Mouse (Mus musculus) ES-Bruce4 (cell line): ENCODE data around the gene Slc25a47. TPM values are rescaled to one million over a fixed set of nuclear protein-coding genes. Genes with fewer than 3 reads are reported as not detected.

Experiments
- H3K27ac ChIP-seq: 2 replicates; pipeline ENCODE4 v1.5.1; 2012; ENCODE audit warnings: low read length, inconsistent platforms; ENCODE audit not compliant: insufficient read depth
- H3K27me3 ChIP-seq: 2 replicates; pipeline ENCODE4 v1.6.1; 2012; ENCODE audit warnings: mild to moderate bottlenecking, low read length, inconsistent platforms; ENCODE audit not compliant: control insufficient read depth, poor library complexity, insufficient read depth, severe bottlenecking
- H3K36me3 ChIP-seq: 2 replicates; pipeline ENCODE4 v1.6.1; 2012; ENCODE audit warnings: inconsistent platforms, mild to moderate bottlenecking, low read length, moderate library complexity; ENCODE audit not compliant: control insufficient read depth, poor library complexity, insufficient read depth, severe bottlenecking
- H3K4me1 ChIP-seq: one replicate; pipeline ENCODE4 v1.8.1; 2011; ENCODE audit warnings: low read length; ENCODE audit not compliant: control insufficient read depth, insufficient read depth
- H3K4me3 ChIP-seq: 2 replicates; pipeline ENCODE4 v1.5.1; 2011; ENCODE audit warnings: low read depth, mild to moderate bottlenecking, low read length
- H3K9ac ChIP-seq: 2 replicates; pipeline ENCODE4 v1.6.1; 2012; ENCODE audit warnings: low read depth, mild to moderate bottlenecking, inconsistent platforms; ENCODE audit not compliant: poor library complexity, severe bottlenecking
- H3K9me3 ChIP-seq: replicated peaks from 2 replicates; pipeline ENCODE4 v1.6.1; 2012; ENCODE audit warnings: mild to moderate bottlenecking, low read length, inconsistent platforms; ENCODE audit not compliant: control insufficient read depth, poor library complexity, insufficient read depth, severe bottlenecking
- CTCF ChIP-seq: IDR thresholded peaks from one replicate; pipeline ENCODE4 v1.8.1; 2011; ENCODE audit warnings: low read depth, low read length
- EP300 ChIP-seq: IDR thresholded peaks from 2 replicates; pipeline ENCODE4 v1.6.1; 2011; ENCODE audit warnings: low read depth, low read length; ENCODE audit not compliant: insufficient read depth
- POLR2A ChIP-seq: IDR thresholded peaks from one replicate; pipeline ENCODE4 v1.8.1; 2011; ENCODE audit warnings: low read length; ENCODE audit not compliant: insufficient read depth
- polyA plus RNA-seq: library from polyadenylated mRNA; stranded (reverse); fragments of >200 nt; gene quantifications from 2 replicates; pipeline ENCODE4 v1.2.4, GENCODE M21; 2011; ENCODE audit warnings: low read depth; ENCODE audit not compliant: missing spikeins, insufficient read depth, insufficient read length

The Slc25a47 gene
- polyA plus RNA-seq, 1 experiment, result 3.6 TPM

DNA sequence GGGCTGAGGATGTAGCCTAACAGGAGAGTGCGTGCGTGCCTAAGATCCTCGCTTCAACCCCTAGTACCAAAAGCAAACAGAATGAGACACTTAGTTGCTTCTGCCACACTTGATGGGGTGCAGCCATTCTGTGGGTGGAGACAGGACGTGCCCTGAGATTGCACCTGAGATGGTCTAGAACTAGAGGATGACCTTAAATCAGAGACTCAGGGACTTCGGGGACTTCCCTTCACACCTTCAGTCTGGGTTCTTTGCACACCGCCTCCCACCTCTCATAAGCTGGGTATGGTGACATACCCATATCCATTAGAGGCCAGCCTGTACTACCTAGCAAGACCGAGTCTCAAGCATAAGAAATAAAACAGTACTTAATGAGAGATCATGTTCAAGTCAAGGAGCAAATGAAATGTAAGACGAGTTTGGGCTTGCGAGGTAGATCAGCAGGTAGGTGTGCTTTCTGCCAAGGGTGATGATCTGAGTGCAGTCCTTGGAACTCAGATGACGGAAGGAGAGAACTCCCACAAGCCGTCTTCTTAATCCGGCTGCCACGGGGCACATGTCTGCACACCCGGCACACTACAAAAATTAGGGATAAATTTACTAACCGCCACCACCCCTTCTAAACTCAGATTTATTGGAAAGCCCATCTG lies 11.5 kb upstream of the Slc25a47 start:
- H3K27me3 ChIP-seq, result no peaks in the 10 kb centered on the region
- H3K9ac ChIP-seq, result no peak overlapping the region
- TF ChIP-seq POLR2A (no peak), CTCF (no peak), EP300 (no peak)
- no peaks in the 10 kb centered on the region for H3K4me1 ChIP-seq
- H3K27ac ChIP-seq, result no peak overlapping the region
- H3K9me3 ChIP-seq, result no peaks in the 10 kb centered on the region
- no peaks in the 10 kb centered on the region for H3K36me3 ChIP-seq
- H3K4me3 ChIP-seq, result no peak overlapping the region

DNA sequence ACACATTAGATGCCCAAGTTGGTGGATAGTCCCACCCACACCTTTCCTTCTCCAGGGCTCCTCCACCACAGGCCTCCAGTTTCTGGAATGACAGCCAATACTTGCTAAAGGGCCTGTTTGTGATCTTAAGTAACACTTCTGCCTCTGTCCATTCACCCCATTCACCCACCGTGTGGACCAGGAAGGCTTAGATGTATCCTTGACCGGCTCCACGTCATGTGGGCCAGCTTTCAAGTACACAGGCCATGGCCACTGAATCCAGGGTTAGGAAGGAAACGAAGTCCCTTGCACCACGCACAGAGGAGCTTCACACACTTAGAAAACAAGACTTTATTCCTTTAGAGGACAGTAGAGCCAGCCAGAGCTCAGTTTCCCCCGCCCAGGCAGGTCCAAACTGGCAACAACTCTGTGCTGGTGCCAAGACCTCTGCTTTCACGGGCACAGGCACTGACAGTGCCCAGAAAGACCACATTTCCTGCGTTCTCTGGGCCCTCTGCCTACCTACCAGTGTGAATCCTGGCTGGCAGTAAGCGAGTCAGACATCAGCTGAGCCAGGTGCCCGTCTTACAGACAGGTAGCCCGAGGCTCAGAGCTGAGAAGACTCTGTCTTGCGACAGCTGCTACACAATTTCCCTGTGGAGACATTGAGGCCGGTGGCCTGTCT lies 10.2 kb upstream of the Slc25a47 start:
- no peak overlapping the region for H3K27ac ChIP-seq
- H3K36me3 ChIP-seq, result no peaks in the 10 kb centered on the region
- H3K9me3 ChIP-seq, result no peaks in the 10 kb centered on the region
- no peak overlapping the region for H3K4me3 ChIP-seq
- no peaks in the 10 kb centered on the region for H3K4me1 ChIP-seq
- TF ChIP-seq POLR2A (no peak), EP300 (no peak), CTCF (no peak)
- no peaks in the 10 kb centered on the region for H3K27me3 ChIP-seq
- no peak overlapping the region for H3K9ac ChIP-seq

DNA sequence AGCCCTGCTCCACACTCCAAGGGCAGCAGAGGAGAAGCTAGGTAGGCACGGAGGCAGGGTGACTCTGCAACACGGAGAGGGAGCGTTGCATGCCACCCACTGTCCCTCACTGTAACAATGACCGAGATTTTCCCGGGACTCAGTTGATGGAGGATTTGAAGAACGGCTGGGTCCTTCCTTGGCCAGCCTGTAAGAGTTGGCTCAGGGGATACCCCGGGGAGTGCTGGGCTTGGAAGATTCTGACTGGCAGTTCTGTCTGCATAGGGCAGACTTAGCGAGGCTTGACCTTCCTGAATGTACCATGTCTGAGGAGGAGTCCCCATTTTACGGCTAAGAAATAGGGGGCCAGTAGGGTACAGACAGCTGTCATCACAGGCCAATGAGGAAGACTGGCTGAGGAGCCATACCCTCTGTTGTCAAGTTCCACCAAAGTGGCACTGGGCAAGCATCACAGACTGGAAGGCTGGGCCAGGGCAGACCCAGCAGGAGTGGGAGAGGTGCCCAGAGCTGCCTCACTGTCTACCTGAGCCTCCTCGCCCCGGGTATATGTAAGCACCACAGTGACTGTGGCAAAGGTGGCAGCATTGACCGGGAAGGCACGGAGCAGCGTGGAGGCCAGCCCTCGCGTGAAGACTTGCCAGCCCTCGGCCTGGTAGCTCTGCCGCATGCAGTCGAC lies 9.4 kb upstream of the Slc25a47 start:
- no peak for TF ChIP-seq CTCF
- no peak for TF ChIP-seq EP300
- TF ChIP-seq POLR2A, result no peak
- H3K9ac ChIP-seq, result no peak overlapping the region
- H3K27me3 ChIP-seq, result no peaks in the 10 kb centered on the region
- H3K27ac ChIP-seq, result no peak overlapping the region
- no peaks in the 10 kb centered on the region for H3K36me3 ChIP-seq
- no peaks in the 10 kb centered on the region for H3K9me3 ChIP-seq
- no peaks in the 10 kb centered on the region for H3K4me1 ChIP-seq
- no peak overlapping the region for H3K4me3 ChIP-seq

DNA sequence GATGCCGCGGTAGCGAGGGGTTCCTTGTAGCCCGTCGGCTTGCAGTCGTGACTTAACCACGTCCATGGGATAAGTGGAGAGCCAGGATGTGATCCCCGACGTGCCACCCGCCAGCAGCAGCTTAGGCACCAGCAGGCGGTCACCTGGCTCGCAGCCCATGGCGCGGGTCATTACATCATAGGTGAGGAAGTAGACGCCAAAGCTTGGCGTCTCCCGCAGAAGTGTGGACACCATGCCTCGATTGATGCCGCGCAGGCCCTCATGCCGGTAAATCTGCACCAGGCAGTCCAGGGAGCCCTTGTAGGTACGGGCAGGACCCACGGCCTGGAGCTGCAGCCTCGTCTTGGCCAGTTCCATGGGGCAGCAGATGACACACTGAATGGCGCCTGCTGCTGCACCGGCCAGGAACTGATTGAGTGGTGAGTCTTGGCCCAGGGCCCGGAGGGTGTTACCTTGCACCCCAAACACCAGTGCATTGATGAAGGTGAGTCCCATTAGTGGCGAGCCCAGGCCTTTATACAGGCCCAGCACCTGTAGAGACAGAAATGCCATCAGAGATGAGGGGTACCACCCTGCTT lies 8.8 kb upstream of the Slc25a47 start:
- Histone ChIP-seq H3K27me3 (no peaks in the 10 kb centered on the region), H3K9ac (no peak overlapping the region), H3K4me3 (no peak overlapping the region; the same call in 1 of the 2 replicates), H3K4me1 (no peaks in the 10 kb centered on the region), H3K36me3 (no peaks in the 10 kb centered on the region), H3K9me3 (no peaks in the 10 kb centered on the region), H3K27ac (no peak overlapping the region)
- TF ChIP-seq EP300, result no peak
- TF ChIP-seq POLR2A, result no peak
- TF ChIP-seq CTCF, result no peak

DNA sequence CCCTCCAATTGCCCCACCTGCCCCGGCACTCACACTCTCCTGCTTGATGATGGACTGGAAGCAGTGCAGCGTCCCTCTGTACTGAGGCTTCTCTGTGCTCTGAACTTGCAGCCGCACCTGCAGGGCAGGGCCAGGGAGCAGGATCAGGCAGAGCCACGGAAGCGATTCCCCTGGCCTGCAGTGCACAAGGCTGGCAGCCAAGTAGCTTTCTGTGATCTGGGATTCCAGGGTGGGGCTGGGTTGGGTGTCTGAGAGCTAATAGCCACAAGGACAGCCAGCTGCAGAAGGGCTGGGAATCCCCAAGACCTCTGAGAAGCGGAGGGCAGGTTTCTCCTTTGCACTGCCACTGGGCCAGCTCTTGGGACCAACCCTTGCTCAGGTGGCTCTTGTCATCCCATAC lies 8.2 kb upstream of the Slc25a47 start:
- H3K27ac ChIP-seq, result no peak overlapping the region
- H3K4me1 ChIP-seq, result no peaks in the 10 kb centered on the region
- H3K36me3 ChIP-seq, result no peaks in the 10 kb centered on the region
- TF ChIP-seq EP300, result no peak
- TF ChIP-seq POLR2A, result no peak
- no peak overlapping the region for H3K4me3 ChIP-seq
- no peak overlapping the region for H3K9ac ChIP-seq
- H3K27me3 ChIP-seq, result no peaks in the 10 kb centered on the region
- no peaks in the 10 kb centered on the region for H3K9me3 ChIP-seq

DNA sequence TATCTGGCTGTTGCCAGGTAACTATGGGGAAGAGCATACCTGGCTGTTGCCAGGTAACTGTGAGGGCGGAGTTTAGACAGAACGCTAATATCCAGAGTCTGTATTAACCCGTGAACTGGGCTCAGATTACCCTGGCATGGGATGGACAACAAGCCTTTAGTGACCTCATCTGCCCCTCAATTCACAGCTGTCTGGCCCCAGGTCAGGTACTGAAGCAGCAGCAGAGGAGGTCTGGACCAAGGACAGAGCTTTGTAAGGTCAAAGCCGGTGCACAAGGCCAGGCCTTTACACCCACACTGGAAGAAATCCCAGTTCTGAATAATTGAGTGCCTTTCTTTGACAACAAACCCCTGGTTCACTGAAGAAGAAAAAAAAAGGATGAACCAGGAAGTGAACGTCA lies 6.2 kb upstream of the Slc25a47 start:
- Histone ChIP-seq H3K27ac (no peak overlapping the region), H3K27me3 (no peaks in the 10 kb centered on the region), H3K4me1 (no peaks in the 10 kb centered on the region), H3K36me3 (no peaks in the 10 kb centered on the region), H3K9ac (no peak overlapping the region), H3K9me3 (no peaks in the 10 kb centered on the region), H3K4me3 (no peak overlapping the region)
- no peak for TF ChIP-seq EP300
- TF ChIP-seq POLR2A, result no peak
- no peak for TF ChIP-seq CTCF
